Mouse (Mus musculus) hindbrain, embryonic 11.5 days (tissue): Measurements from ENCODE around the gene Acot4. TPM values are rescaled to one million over a fixed set of nuclear protein-coding genes. Genes with fewer than 3 reads are reported as not detected.
"Not testable (repeated sequence)": the region's sequence is repeated elsewhere in the genome, so short reads cannot be mapped to it uniquely, and the experiment has no call there.

Experiments used
- ATAC-seq: fragments of 200-750 bp; cut with Nextera tagmentation; 2 replicates; pipeline ENCODE4 v1.8.0; 2017; ENCODE audit warnings: mild to moderate bottlenecking, moderate TSS enrichment, moderate library complexity; ENCODE audit not compliant: low FRiP score
- DNase-seq: peaks from one replicate; pipeline ENCODE4 v3.0.0-alpha.2; 2015; ENCODE audit warnings: low spot score
- H3K27ac ChIP-seq: fragments of 300-500 bp; sonication (generic); 2 replicates; pipeline ENCODE4 v1.5.1; 2014; ENCODE audit warnings: mild to moderate bottlenecking, low read depth, low read length
- H3K27me3 ChIP-seq: fragments of 300-500 bp; sonication (generic); 2 replicates; pipeline ENCODE4 v1.6.1; 2014; ENCODE audit warnings: mild to moderate bottlenecking, low read length, moderate library complexity, mixed read lengths; ENCODE audit not compliant: control insufficient read depth, insufficient read depth
- H3K36me3 ChIP-seq: fragments of 300-500 bp; sonication (generic); 2 replicates; pipeline ENCODE4 v1.6.1; 2014; ENCODE audit warnings: mild to moderate bottlenecking, low read length, moderate library complexity, mixed read lengths; ENCODE audit not compliant: control insufficient read depth, insufficient read depth
- H3K4me1 ChIP-seq: fragments of 300-500 bp; sonication (generic); replicated peaks from 2 replicates; pipeline ENCODE4 v1.6.1; 2014; ENCODE audit warnings: low read length, mixed read lengths; ENCODE audit not compliant: control insufficient read depth, insufficient read depth
- H3K4me2 ChIP-seq: fragments of 300-500 bp; sonication (generic); replicated peaks from 2 replicates; pipeline ENCODE4 v1.6.1; 2014; ENCODE audit warnings: mild to moderate bottlenecking, low read depth, low read length
- H3K4me3 ChIP-seq: fragments of 300-500 bp; sonication (generic); 2 replicates; pipeline ENCODE4 v1.5.1; 2014; ENCODE audit warnings: low read depth, low read length
- H3K9ac ChIP-seq: fragments of 300-500 bp; sonication (generic); 2 replicates; pipeline ENCODE4 v1.6.1; 2014; ENCODE audit warnings: low read depth, low read length
- H3K9me3 ChIP-seq: fragments of 300-500 bp; sonication (generic); 2 replicates; pipeline ENCODE4 v1.6.1; 2016; ENCODE audit warnings: low read length; ENCODE audit not compliant: control insufficient read depth
- WGBS: fragments of 180-500 bp; shearing (Covaris S2); extraction: QIAGEN DNeasy Blood & Tissue Kit; methylation state at CpG from one replicate; pipeline ENCODE4 v1.1.7; 2014; 5-methylcytosine and 5-hydroxymethylcytosine counted together
- polyA plus RNA-seq: library from polyadenylated mRNA; unstranded; fragments of >200 nt; fragmentation: Nextera tagmentation; extraction: Ambion mirVana; gene quantifications from 2 replicates; pipeline ENCODE4 v1.2.1, GENCODE M21; 2014

Acot4 gene
- polyA plus RNA-seq, 1 experiment from 2014 or later = 0.63 TPM

DNA sequence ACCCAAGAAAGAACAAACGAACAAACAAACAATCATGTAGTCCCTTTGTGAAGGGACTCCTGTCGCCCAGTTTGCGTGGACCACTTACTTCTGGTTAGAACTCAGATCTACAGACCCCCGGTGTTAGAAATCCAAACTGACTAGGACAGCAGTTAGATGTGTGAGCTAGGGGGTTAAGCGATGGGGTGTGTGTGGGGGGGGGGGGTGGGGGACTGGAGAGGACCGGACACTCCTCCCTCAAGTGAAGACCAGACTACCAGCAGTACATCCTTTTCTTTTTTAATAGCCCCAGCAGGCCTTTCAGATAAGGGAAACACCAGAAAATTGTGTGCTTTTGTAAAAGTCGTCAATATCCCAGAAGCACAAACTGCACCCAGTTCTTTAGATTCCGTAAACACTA lies 29.4 kb upstream of the Acot4 start:
- no peaks in the 10 kb centered on the region; the same call in 1 of the 2 replicates for H3K4me1 ChIP-seq

DNA sequence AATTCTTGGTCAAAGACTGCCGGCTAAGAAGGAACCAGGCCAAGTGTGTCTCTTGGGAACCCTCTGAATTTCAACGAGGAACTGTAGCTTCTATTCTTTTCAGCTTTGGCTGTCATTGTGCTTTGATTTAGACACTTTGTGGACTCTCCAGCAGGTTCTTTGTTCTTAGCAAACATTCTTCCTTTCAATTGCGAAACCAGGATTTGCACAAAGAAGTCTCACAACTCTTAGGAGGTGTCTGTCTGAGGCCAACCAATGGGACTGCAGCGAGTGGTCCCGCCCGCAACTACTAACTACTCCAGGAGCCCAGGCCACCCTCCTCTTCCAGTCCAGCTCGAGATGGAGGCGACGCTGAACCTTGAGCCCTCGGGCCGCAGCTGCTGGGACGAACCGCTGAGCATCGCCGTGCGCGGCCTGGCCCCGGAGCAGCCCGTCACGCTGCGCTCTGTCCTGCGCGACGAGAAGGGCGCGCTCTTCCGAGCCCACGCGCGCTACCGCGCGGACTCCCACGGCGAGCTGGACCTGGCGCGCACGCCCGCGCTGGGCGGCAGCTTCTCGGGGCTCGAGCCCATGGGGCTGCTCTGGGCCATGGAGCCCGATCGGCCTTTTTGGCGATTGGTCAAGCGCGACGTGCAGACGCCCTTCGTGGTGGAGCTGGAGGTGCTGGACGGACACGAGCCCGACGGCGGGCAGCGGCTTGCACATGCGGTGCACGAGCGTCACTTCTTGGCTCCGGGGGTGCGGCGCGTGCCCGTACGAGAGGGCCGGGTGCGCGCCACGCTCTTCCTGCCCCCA lies 28.8 kb upstream of the Acot4 start, which contains the start of gene Acot1:
Gene Acot1 (plus strand): TSS at position 320 of the 795 bp plus-strand sequence.
- H3K4me1 ChIP-seq, H3K27me3 ChIP-seq, H3K9me3 ChIP-seq, H3K36me3 ChIP-seq: not testable (repeated sequence)
- Histone ChIP-seq H3K4me3 (peak within 1 kb of the TSS; percentile 43), H3K9ac (peak within 1 kb of the TSS; percentile 55), H3K4me2 (peak within 1 kb of the TSS; percentile 49), H3K27ac (peak within 1 kb of the TSS; percentile 58)
- peak; percentile 82 for DNase-seq
- peak; percentile 90 for ATAC-seq
- WGBS = 1% methylated on average over 47 of the region's 70 CpGs

More for the DNA sequence above, 29.4 kb upstream of the Acot4 start:
- peak overlapping the region; percentile 49; the same call in 1 of the 2 replicates for H3K4me2 ChIP-seq
- no peaks in the 10 kb centered on the region for H3K9me3 ChIP-seq
- ATAC-seq (no peak; the same call in 1 of the 2 replicates), DNase-seq (peak; percentile 18)
- peak overlapping the region; percentile 58 for H3K27ac ChIP-seq
- no peak overlapping the region for H3K4me3 ChIP-seq
- H3K27me3 ChIP-seq = no peaks in the 10 kb centered on the region
- WGBS = 54% methylated on average over 8 of the region's 8 CpGs
- no peaks in the 10 kb centered on the region for H3K36me3 ChIP-seq
- H3K9ac ChIP-seq = no peak overlapping the region

DNA sequence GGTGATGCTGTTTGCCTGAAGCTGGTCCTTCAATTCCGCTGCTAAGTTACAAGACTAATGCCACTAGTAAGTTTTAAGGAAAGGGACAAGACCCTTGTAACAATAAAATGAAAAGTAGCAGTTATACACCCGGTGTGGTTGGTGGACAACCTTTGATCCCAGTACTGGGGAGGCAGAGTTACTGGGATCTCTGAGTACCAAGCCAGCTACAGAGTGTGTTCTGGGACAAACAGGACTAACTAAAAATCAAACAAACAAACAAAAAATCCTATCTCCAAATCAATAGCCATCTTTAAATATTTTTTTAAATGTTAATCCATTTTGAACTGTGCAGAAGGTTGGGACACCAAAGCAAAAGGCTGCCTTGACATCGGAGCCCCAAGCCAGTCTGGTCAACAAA lies 28.0 kb upstream of the Acot4 start:
- H3K36me3 ChIP-seq = no peaks in the 10 kb centered on the region
- peak overlapping the region; percentile 49 for H3K4me2 ChIP-seq
- no peak for ATAC-seq
- H3K27ac ChIP-seq = no peak overlapping the region
- no peaks in the 10 kb centered on the region; the same call in 1 of the 2 replicates for H3K4me1 ChIP-seq
- no peaks in the 10 kb centered on the region for H3K9me3 ChIP-seq
- DNase-seq = no peak
- WGBS = 79% methylated on average over 3 of the region's 3 CpGs
- no peak overlapping the region for H3K9ac ChIP-seq
- H3K4me3 ChIP-seq = peak overlapping the region; percentile 43
- no peaks in the 10 kb centered on the region for H3K27me3 ChIP-seq

DNA sequence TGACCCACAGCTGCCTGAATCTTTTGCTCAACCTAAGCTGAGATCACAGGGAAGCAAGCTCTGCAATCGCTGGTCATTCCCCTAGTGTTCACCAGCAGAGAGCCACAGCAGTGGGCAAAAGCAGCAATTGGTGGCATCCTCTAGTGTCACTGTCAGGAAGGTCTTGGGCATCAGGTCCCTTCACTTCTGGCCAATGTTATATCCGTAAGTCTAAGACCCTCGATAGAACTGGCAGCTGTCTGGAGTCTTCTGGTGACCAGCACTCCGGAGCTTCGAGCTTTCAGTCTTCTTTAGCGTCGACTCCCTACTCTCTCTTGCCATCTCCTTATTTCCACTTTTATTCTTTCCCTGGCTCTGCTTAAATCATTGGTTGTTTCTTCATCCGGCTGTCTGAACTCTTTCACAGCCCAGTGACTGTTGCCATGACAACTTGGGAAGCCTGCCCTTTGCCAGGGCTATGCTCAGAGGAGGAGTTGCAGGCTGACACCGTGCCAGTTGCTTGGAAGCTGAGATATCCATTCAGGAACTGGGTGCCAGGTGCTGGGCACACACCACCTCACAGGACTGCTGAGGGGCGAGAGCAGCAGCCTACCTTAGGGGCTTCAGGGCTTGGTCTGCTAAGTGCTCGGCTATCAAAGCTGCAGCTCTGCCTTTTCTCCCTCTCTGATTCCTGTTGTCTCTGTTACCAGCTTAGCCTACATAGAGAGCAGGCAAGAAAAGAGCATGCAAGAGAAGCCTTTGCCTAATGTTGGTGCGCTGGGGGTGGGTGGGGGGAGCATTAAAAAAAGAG lies 26.7 kb upstream of the Acot4 start:
- Histone ChIP-seq H3K4me2 (peak overlapping the region; percentile 17; the same call in 1 of the 2 replicates), H3K9ac (peak overlapping the region; percentile 15; the same call in 1 of the 2 replicates), H3K27ac (no peak overlapping the region), H3K4me1 (no peaks in the 10 kb centered on the region; the same call in 1 of the 2 replicates), H3K9me3 (no peaks in the 10 kb centered on the region), H3K4me3 (0 out of 2 replicates have a peak overlapping the region, but pooled peaks have one; percentile 9), H3K36me3 (no peaks in the 10 kb centered on the region), H3K27me3 (no peaks in the 10 kb centered on the region)
- WGBS = 41% methylated on average over 12 of the region's 12 CpGs
- ATAC-seq (peak; percentile 77), DNase-seq (peak; percentile 72)

DNA sequence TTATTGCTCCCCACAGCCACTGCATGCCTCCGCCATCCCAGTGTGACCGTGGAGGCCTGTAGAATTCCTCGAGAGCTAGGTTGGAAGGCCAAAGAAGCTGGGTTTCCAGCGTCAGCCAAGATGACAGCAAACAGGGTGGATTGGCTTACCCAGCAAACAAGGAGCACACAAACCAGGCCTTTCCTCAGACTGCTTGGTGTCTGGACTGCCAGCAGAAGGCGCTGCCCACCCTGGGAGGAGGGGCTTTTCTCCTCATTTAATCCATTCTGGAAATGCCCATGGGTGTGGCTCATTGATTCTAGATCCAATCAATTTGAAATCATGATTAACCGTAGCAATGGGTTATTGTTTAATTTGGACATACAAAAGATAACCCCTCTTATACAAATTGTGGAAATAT lies 25.0 kb upstream of the Acot4 start:
- Histone ChIP-seq H3K27ac (no peak overlapping the region), H3K4me2 (no peak overlapping the region), H3K9ac (no peak overlapping the region), H3K4me1 (no peaks in the 10 kb centered on the region; the same call in 1 of the 2 replicates), H3K9me3 (no peaks in the 10 kb centered on the region), H3K4me3 (no peak overlapping the region), H3K27me3 (no peaks in the 10 kb centered on the region), H3K36me3 (no peaks in the 10 kb centered on the region)
- ATAC-seq (no peak), DNase-seq (no peak)
- WGBS = 74% methylated on average over 6 of the region's 6 CpGs

DNA sequence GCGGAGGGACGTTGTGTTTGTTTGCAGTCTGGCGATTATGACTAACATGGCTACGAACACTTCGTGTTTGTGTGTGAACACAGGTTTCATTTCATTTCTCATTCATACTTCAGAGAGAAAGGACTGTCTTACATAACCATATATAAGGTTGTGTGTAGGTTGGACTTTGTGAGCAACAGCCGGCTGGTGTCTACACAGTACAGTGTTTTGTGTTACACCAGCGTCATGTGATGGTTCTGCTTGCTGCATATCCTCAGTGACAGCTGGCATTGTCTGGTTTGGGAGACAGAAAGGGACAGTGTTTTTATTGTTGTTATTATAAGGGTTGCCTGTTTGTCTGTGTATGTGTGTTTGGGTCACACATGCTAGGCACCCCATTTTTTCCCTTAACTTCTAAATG lies 24.5 kb upstream of the Acot4 start:
- Histone ChIP-seq H3K4me2 (no peak overlapping the region), H3K9me3 (no peaks in the 10 kb centered on the region), H3K4me3 (no peak overlapping the region), H3K36me3 (no peaks in the 10 kb centered on the region), H3K27me3 (no peaks in the 10 kb centered on the region), H3K4me1 (no peaks in the 10 kb centered on the region; the same call in 1 of the 2 replicates), H3K9ac (no peak overlapping the region), H3K27ac (no peak overlapping the region)
- DNase-seq (no peak), ATAC-seq (no peak)
- WGBS = 94% methylated on average over 7 of the region's 7 CpGs

DNA sequence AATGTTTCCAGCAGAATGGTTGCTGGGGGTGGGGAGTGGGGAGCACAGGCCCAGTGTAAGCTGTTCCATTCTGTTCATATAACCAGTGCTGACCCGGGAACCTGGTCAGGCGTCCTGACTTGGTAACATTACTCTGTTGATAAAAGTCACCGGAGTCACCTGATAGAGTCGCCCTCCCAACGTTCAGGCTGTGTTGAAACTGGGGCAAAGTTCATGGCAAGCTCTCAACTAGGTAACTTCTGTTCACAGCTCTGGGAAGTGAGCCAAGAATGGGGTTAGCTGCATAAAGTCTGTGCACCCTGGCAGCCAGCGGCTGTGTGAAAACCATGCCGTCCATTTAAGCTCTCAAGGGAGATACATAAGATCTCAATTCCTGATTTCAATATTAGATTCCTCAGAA lies 17.7 kb upstream of the Acot4 start:
- H3K4me2 ChIP-seq, H3K27me3 ChIP-seq, H3K27ac ChIP-seq, H3K9me3 ChIP-seq, H3K36me3 ChIP-seq, ATAC-seq, H3K4me1 ChIP-seq, DNase-seq, H3K9ac ChIP-seq, H3K4me3 ChIP-seq: not testable (repeated sequence)
- WGBS = 79% methylated on average over 7 of the region's 7 CpGs

DNA sequence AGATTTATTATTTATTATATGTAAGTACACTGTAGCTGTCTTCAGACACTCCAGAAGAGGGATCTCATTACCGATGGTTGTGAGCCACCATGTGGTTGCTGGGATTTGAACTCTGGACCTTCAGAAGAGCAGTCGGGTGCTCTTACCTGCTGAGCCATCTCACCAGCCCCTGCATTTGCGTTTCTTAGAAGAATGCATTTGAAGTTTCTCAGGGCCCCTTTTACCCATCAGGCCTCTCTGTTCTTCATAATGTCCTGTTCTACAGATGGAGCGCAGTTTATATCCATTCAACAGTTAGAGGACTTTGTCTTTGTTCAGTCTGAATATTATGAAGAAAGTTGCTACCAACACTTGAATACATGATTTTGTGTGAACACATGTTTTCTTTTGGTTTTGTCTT lies 15.9 kb upstream of the Acot4 start:
- not testable (repeated sequence) for H3K9me3 ChIP-seq, ATAC-seq, H3K4me1 ChIP-seq, H3K36me3 ChIP-seq, H3K4me2 ChIP-seq, DNase-seq, H3K27ac ChIP-seq, H3K4me3 ChIP-seq, H3K27me3 ChIP-seq, H3K9ac ChIP-seq
- WGBS = 93% methylated on average over 4 of the region's 4 CpGs
